Mouse (Mus musculus) midbrain, embryonic 14.5 days (tissue): ENCODE measurements at regions not wholly inside any gene's neighbourhood (a gene's known extent, or its start where the extent isn't known, plus 50 kb on each side); places are given as distances from the start of the nearest gene placed in this dataset.

Experiments
- ATAC-seq: fragments of 200-750 bp; cut with Nextera tagmentation; 2 replicates; pipeline ENCODE4 v1.8.0; 2017; ENCODE audit warnings: moderate number of reproducible peaks, moderate library complexity; ENCODE audit not compliant: low FRiP score, low TSS enrichment
- DNase-seq: peaks from one replicate; pipeline ENCODE4 v3.0.0-alpha.2; 2015
- H3K27ac ChIP-seq: fragments of 300-500 bp; sonication (generic); replicated peaks from 2 replicates; pipeline ENCODE4 v1.5.1; 2014; ENCODE audit warnings: mild to moderate bottlenecking, low read depth, low read length, moderate library complexity
- H3K27me3 ChIP-seq: fragments of 300-500 bp; sonication (generic); 2 replicates; pipeline ENCODE4 v1.6.1; 2014; ENCODE audit warnings: low read length, control low read depth, mixed read lengths; ENCODE audit not compliant: control insufficient read depth, insufficient read depth
- H3K36me3 ChIP-seq: fragments of 300-500 bp; sonication (generic); 2 replicates; pipeline ENCODE4 v1.6.1; 2014; ENCODE audit warnings: low read length, control low read depth; ENCODE audit not compliant: control insufficient read depth, insufficient read depth
- H3K4me1 ChIP-seq: fragments of 300-500 bp; sonication (generic); 2 replicates; pipeline ENCODE4 v1.6.1; 2014; ENCODE audit warnings: mild to moderate bottlenecking, antibody characterized with exemption, low read length, control low read depth; ENCODE audit not compliant: control insufficient read depth, insufficient read depth
- H3K4me2 ChIP-seq: fragments of 300-500 bp; sonication (generic); 2 replicates; pipeline ENCODE4 v1.6.1; 2014; ENCODE audit warnings: mild to moderate bottlenecking, low read length, moderate library complexity
- H3K4me3 ChIP-seq: fragments of 300-500 bp; sonication (generic); replicated peaks from 2 replicates; pipeline ENCODE4 v1.5.1; 2014; ENCODE audit warnings: low read depth, low read length
- H3K9ac ChIP-seq: fragments of 300-500 bp; sonication (generic); replicated peaks from 2 replicates; pipeline ENCODE4 v1.6.1; 2014; ENCODE audit warnings: mild to moderate bottlenecking, low read length, moderate library complexity
- H3K9me3 ChIP-seq: fragments of 300-500 bp; sonication (generic); 2 replicates; pipeline ENCODE4 v1.6.1; 2016; ENCODE audit warnings: low read length, control low read depth, mixed read lengths; ENCODE audit not compliant: control insufficient read depth
- WGBS: fragments of 180-500 bp; shearing (Covaris S2); extraction: QIAGEN DNeasy Blood & Tissue Kit; methylation state at CpG from one replicate; pipeline ENCODE4 v1.1.7; 2014; 5-methylcytosine and 5-hydroxymethylcytosine counted together

DNA sequence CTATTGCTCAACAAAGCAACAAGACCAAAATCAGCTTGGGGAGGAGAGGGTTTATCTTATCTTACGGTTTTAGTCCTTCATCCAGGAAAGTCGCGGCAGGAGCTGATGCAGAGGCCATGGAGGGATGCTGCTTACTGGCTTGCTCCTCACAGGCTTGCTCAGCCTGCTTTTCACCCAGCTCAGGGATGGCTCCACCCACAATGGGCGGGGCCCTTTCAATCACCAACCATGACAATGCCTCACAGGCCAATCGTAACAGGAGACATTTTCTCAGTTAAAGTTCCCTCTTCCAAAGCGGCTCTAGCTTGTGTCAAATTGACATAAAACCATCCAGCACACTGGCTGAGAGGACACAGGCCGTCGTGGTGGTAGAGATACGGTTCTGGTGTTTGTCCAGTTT, 105.7 kb upstream of the Mrps10 start:
- Histone ChIP-seq H3K4me3 (no peak overlapping the region), H3K27ac (no peak overlapping the region), H3K36me3 (0 out of 2 replicates have a peak, but pooled peaks cover 3% of the 10 kb centered on the region), H3K4me2 (no peak overlapping the region), H3K4me1 (no peaks in the 10 kb centered on the region), H3K27me3 (no peaks in the 10 kb centered on the region), H3K9me3 (no peaks in the 10 kb centered on the region), H3K9ac (no peak overlapping the region)
- ATAC-seq (no peak), DNase-seq (no peak)
- WGBS = 94% methylated on average over 9 of the region's 9 CpGs

DNA sequence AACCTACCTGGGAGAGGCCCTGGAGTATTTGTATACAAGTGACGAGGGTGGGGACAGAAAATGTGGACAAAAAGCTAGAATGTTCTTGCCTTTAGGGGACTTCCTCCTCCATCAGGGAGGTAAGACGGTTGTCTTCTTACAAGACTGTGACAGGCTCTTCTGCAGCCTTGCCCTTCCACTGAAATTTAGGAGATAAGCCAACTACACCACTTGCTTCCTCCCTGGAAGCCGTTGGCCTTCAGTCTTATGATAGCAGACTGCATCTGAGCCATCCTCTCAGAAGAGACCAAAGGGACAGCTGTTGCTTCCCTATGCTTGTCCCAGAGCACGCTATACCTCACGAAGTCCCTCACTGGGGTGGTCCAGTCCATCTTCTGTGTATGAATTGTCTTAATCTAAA, 106.5 kb upstream of the Mrps10 start:
- 98% methylated on average over 5 of the region's 5 CpGs for WGBS

DNA sequence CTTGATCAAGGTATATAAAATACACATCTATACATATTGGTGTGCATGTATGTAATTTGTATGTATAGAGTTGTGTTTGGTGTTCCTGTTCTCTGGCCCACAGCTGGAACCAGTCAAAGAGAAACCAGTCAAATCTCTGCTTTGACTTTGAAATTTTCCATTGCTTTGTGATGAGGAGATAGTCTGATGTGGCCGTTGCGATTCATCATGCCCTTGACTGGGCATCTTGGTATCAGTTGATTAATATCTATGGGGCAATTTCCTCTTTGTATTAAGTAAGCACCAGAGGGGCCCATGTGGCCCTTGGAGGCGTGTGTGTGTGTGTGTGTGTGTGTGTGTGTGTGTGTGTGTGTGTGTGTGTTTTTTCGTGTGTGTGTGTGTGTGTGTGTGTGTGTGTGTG, 107.7 kb upstream of the Mrps10 start:
- 0 out of 2 replicates have a peak, but pooled peaks cover 3% of the 10 kb centered on the region for H3K36me3 ChIP-seq
- ATAC-seq = no peak
- WGBS = 77% methylated on average over 4 of the region's 4 CpGs
- H3K9me3 ChIP-seq = no peaks in the 10 kb centered on the region
- no peak overlapping the region for H3K27ac ChIP-seq
- DNase-seq = no peak
- no peak overlapping the region for H3K4me3 ChIP-seq
- no peak overlapping the region for H3K9ac ChIP-seq
- no peak overlapping the region for H3K4me2 ChIP-seq
- no peaks in the 10 kb centered on the region for H3K27me3 ChIP-seq
- H3K4me1 ChIP-seq = no peaks in the 10 kb centered on the region

More for the DNA sequence above, 106.5 kb upstream of the Mrps10 start:
- no peak overlapping the region for H3K9ac ChIP-seq
- DNase-seq (no peak), ATAC-seq (no peak)
- H3K36me3 ChIP-seq = 0 out of 2 replicates have a peak, but pooled peaks cover 3% of the 10 kb centered on the region
- H3K4me2 ChIP-seq = no peak overlapping the region
- no peaks in the 10 kb centered on the region for H3K4me1 ChIP-seq
- H3K9me3 ChIP-seq = no peaks in the 10 kb centered on the region
- H3K27me3 ChIP-seq = no peaks in the 10 kb centered on the region
- H3K27ac ChIP-seq = no peak overlapping the region
- H3K4me3 ChIP-seq = no peak overlapping the region

GRCm38 (mm10) chr17:47258296-47258695, 110.4 kb upstream of the Mrps10 start:
- WGBS = 98% methylated on average over 2 of the region's 2 CpGs
- Histone ChIP-seq H3K4me3 (no peak overlapping the region), H3K36me3 (peaks cover 9% of the 10 kb centered on the region; the same call in 1 of the 2 replicates), H3K9ac (no peak overlapping the region), H3K4me1 (no peaks in the 10 kb centered on the region), H3K4me2 (no peak overlapping the region), H3K9me3 (no peaks in the 10 kb centered on the region), H3K27ac (no peak overlapping the region), H3K27me3 (no peaks in the 10 kb centered on the region)
- no peak for DNase-seq
- ATAC-seq = no peak

GRCm38 (mm10) chr17:47255209-47255608, 113.5 kb upstream of the Mrps10 start:
- H3K27me3 ChIP-seq = no peaks in the 10 kb centered on the region
- H3K36me3 ChIP-seq = peaks cover 12% of the 10 kb centered on the region; the same call in 1 of the 2 replicates
- ATAC-seq = no peak
- no peak overlapping the region for H3K4me3 ChIP-seq
- DNase-seq = no peak
- 0 out of 2 replicates have a peak, but pooled peaks cover under 1% of the 10 kb centered on the region for H3K4me1 ChIP-seq
- H3K4me2 ChIP-seq = no peak overlapping the region
- no peak overlapping the region for H3K27ac ChIP-seq
- 91% methylated on average over 8 of the region's 8 CpGs for WGBS
- H3K9ac ChIP-seq = no peak overlapping the region
- no peaks in the 10 kb centered on the region for H3K9me3 ChIP-seq

DNA sequence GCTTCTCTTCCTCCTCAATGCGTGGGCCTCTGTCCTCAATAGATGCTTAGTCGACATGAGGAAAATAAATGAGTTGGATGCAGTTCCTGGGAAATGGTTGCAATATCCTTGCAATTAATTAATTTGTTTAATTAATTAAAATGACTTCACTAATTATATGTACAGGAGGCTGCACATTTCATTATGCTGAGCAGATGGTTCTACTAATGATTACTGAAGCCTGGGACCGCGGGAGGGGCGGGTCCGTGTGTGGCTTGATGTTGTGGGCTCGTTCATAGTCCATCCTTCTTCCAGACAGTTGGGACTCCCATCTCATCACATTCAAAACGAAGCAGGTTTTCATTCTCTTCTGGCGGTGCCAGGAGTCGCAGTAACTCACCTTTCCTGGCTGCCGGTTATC, 114.7 kb upstream of the Mrps10 start:
- Histone ChIP-seq H3K4me1 (0 out of 2 replicates have a peak, but pooled peaks cover 8% of the 10 kb centered on the region), H3K9ac (no peak overlapping the region), H3K36me3 (peaks cover 12% of the 10 kb centered on the region; the same call in 1 of the 2 replicates), H3K9me3 (no peaks in the 10 kb centered on the region), H3K4me2 (no peak overlapping the region), H3K27ac (no peak overlapping the region; the same call in 1 of the 2 replicates), H3K27me3 (no peaks in the 10 kb centered on the region), H3K4me3 (no peak overlapping the region)
- peak; percentile 29 for DNase-seq
- ATAC-seq = no peak
- 85% methylated on average over 11 of the region's 11 CpGs for WGBS

GRCm38 (mm10) chr17:47250001-47250400, 118.7 kb upstream of the Mrps10 start:
- ATAC-seq = no peak
- H3K27ac ChIP-seq = no peak overlapping the region
- DNase-seq = peak; percentile 44
- no peak overlapping the region for H3K9ac ChIP-seq
- no peaks in the 10 kb centered on the region for H3K27me3 ChIP-seq
- H3K4me2 ChIP-seq = no peak overlapping the region
- H3K9me3 ChIP-seq = no peaks in the 10 kb centered on the region
- WGBS = 69% methylated on average over 4 of the region's 4 CpGs
- 0 out of 2 replicates have a peak, but pooled peaks cover 8% of the 10 kb centered on the region for H3K4me1 ChIP-seq
- no peak overlapping the region for H3K4me3 ChIP-seq
- peaks cover 3% of the 10 kb centered on the region; the same call in 1 of the 2 replicates for H3K36me3 ChIP-seq

DNA sequence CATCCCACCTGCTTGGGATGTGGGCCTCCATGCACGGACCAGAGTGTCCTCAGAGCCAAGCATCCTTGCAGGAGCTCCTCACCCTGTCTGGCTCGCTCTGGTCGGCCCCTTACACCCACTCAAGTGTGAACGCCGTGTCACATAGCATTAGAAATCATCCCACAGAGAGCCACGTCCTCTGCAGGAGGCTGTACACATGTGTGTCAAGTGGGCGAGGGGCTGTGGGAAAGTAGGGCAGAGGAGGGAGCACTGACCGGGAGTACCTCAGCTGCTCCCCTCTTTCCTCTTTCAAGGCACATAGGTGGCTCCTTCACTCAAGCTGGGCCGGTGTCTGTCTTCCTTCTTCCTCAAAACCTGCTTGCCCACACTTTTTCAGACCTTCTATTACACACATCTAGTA, 119.5 kb upstream of the Mrps10 start:
- no peak overlapping the region for H3K4me3 ChIP-seq
- H3K4me2 ChIP-seq = no peak overlapping the region
- ATAC-seq (no peak), DNase-seq (no peak)
- 82% methylated on average over 9 of the region's 9 CpGs for WGBS
- H3K9me3 ChIP-seq = no peaks in the 10 kb centered on the region
- H3K4me1 ChIP-seq = 0 out of 2 replicates have a peak, but pooled peaks cover 8% of the 10 kb centered on the region
- H3K36me3 ChIP-seq = 0 out of 2 replicates have a peak, but pooled peaks cover 3% of the 10 kb centered on the region
- no peak overlapping the region for H3K9ac ChIP-seq
- H3K27me3 ChIP-seq = no peaks in the 10 kb centered on the region
- no peak overlapping the region for H3K27ac ChIP-seq

DNA sequence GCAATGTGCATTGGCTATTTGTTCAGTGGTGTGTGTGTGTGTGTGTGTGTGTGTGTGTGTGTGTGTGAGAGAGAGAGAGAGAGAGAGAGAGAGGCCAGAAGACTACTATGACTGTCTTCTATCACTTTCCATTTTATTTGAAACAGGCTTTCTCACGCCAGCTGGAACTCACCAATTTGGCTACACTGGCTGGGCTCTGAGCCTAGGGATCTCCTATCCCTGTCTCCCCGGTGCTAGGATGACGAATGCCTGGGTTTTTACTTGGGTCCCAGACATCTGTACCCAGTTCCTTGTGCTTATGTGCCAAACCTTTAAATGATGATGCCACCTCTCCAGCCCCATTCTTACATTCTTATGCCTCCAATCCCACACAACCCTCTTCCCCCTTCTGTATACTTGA, 120.6 kb upstream of the Mrps10 start:
- H3K36me3 ChIP-seq = 0 out of 2 replicates have a peak, but pooled peaks cover 3% of the 10 kb centered on the region
- H3K27ac ChIP-seq = no peak overlapping the region
- H3K9ac ChIP-seq = no peak overlapping the region
- 0 out of 2 replicates have a peak, but pooled peaks cover 8% of the 10 kb centered on the region for H3K4me1 ChIP-seq
- no peaks in the 10 kb centered on the region for H3K9me3 ChIP-seq
- no peak overlapping the region for H3K4me3 ChIP-seq
- DNase-seq (no peak), ATAC-seq (no peak)
- 94% methylated on average over 3 of the region's 3 CpGs for WGBS
- H3K4me2 ChIP-seq = no peak overlapping the region
- H3K27me3 ChIP-seq = no peaks in the 10 kb centered on the region
